Mouse (Mus musculus) embryo, embryonic 9.5 days (tissue): Measurements from ENCODE around the gene Mrrf.

Source experiments
- DNase-seq: peaks from one replicate; pipeline ENCODE4 v3.0.0-alpha.2; 2017; ENCODE audit errors: extremely low spot score

The Mrrf gene

GRCm38 (mm10) chr2:36201756-36202610 is 65.8 kb downstream of the Mrrf start:
- DNase-seq, result no peak

- DNase-seq, result no peak
Observed at GRCm38 (mm10) chr2:36202611-36202880, 66.4 kb downstream of the Mrrf start.

- peak; percentile 50 for DNase-seq
Observed at GRCm38 (mm10) chr2:36203011-36203825, 67.0 kb downstream of the Mrrf start.

GRCm38 (mm10) chr2:36204595-36204994 is 68.4 kb downstream of the Mrrf start:
- no peak for DNase-seq

- DNase-seq, result no peak
Observed at GRCm38 (mm10) chr2:36207071-36207470, 70.9 kb downstream of the Mrrf start.

GRCm38 (mm10) chr2:36210796-36211195 is 74.6 kb downstream of the Mrrf start:
- peak; percentile 58 for DNase-seq

GRCm38 (mm10) chr2:36211785-36212184 is 75.6 kb downstream of the Mrrf start:
- peak; percentile 75 for DNase-seq

- DNase-seq, result no peak
Observed at GRCm38 (mm10) chr2:36213108-36213507, 76.9 kb downstream of the Mrrf start.

- peak; percentile 88 for DNase-seq
Observed at GRCm38 (mm10) chr2:36214023-36214422, 77.8 kb downstream of the Mrrf start.

GRCm38 (mm10) chr2:36214425-36214824 is 78.2 kb downstream of the Mrrf start:
- peak; percentile 24 for DNase-seq

GRCm38 (mm10) chr2:36215203-36215739 is 79.1 kb downstream of the Mrrf start:
- DNase-seq, result no peak

- DNase-seq, result no peak
Observed at GRCm38 (mm10) chr2:36216546-36216945, 80.4 kb downstream of the Mrrf start.

- no peak for DNase-seq
Observed at GRCm38 (mm10) chr2:36216953-36217573, 80.9 kb downstream of the Mrrf start.

GRCm38 (mm10) chr2:36217692-36218233 is 81.6 kb downstream of the Mrrf start:
- DNase-seq, result no peak

GRCm38 (mm10) chr2:36220106-36220505 is 83.9 kb downstream of the Mrrf start:
- no peak for DNase-seq

- no peak for DNase-seq
Observed at GRCm38 (mm10) chr2:36220891-36221290, 84.7 kb downstream of the Mrrf start.

GRCm38 (mm10) chr2:36222168-36222848 is 86.1 kb downstream of the Mrrf start:
- no peak for DNase-seq

- no peak for DNase-seq
Observed at GRCm38 (mm10) chr2:36223436-36223835, 87.2 kb downstream of the Mrrf start.

- DNase-seq, result no peak
Observed at GRCm38 (mm10) chr2:36224153-36224552, 88.0 kb downstream of the Mrrf start.

- no peak for DNase-seq
Observed at GRCm38 (mm10) chr2:36224599-36224998, 88.4 kb downstream of the Mrrf start.

GRCm38 (mm10) chr2:36230366-36230765 is 94.2 kb downstream of the Mrrf start, which contains the start of gene Ptgs1:
TSS of gene Ptgs1 (plus strand) at chr2:36230426.
- peak; percentile 35 for DNase-seq
